Mouse (Mus musculus): ENCODE measurements at regions not wholly inside any gene's neighbourhood (a gene's known extent, or its start where the extent isn't known, plus 50 kb on each side); places are given as distances from the start of the nearest gene placed in this dataset.
"Not testable (repeated sequence)": the region's sequence is repeated elsewhere in the genome, so short reads cannot be mapped to it uniquely, and the experiment has no call there.

DNA sequence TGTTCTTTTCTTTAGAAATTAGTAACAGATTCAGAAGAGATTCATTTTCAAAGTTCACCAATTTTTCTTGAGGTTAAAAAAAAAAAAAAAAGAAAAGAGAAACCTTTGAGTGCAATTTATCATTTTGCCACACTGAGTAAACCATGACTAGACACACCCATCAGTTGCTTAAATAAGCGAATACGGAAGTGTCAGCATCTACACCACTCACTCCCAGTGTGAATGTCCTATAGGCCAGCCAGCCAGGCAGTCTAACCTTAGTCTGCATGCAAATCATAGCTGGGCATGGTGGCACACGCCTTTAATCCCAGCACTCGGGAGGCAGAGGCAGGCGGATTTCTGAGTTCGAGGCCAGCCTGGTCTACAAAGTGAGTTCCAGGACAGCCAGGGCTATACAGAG lies 498.6 kb downstream of the Bnc2 start:
- not testable (repeated sequence) for DNase-seq

DNA sequence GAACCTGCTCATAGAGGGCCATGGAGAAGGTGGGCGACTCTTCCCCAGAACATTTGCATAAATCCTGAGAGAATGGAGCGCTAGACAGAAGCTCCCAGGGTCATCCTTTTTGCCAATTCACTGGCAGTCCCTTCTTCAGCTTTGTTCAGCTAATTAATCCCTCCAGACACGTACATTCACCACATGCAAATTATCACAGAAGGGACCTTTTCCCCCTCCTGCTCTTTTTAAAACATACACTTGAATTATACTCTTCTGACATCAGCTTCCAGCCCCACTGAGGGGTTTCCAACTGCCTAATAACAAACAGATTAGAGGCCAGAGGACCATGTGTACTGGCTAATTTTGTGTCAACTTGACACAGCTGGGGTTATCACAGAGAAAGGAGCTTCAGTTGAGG lies 497.2 kb downstream of the Bnc2 start:
- no peak for DNase-seq

DNA sequence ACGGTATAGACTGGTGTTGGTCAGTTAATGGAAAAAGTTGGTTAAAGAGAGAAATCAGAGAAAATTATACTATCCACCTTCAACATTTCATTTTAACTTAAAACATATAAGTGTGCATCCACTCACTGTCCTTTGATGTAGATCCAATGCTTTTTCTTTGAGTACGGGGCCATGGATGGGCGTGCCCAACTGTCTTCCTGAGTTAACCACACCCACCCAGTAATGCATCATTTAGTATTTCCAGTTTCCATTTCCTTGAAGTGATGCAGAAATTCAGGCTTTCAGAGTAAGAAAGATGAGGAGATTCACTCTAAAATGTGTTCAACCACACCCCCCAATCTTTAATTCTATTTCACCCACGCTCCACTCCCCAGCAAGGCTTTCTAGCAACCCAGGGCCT lies 490.6 kb downstream of the Bnc2 start:
- DNase-seq = no peak

DNA sequence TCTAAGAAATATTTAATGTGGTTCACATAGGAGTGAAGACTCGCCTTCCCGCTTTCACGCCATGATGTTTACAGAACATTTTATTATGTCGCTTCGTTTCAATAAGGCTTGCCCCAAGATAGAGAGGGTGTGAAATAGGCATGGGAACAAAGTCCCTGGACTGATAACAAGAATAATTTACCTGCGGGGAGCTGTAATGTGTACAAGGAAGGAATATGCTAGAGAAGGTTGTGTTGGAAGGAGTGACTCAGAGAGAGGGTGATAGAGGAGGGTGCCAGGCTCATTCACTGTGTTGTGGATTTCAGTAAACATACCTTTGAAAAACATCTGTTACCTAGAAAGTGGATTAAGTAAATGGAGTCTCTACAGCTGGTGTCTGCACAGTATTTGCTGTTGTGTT lies 490.2 kb downstream of the Bnc2 start:
- DNase-seq = no peak

DNA sequence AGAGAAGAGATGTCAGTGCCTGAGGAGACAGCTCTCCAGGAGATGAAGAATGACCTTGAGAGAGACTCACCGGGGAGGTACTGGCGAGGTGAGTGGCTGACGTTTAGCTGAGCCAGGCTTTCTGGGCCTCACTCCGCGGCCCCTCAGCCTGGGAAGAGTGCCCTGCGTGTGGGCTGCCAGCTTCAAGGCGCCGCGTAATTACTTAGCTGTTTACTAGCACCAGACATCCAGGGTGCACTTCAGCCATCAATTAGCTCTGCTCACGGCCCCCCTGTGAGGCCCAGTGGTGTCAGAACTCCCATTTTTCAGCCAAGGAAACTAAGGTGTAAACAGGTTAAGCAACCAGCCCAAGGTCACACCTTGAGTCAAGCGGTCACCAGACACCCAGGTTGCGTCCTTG lies 485.8 kb downstream of the Bnc2 start:
- no peak for DNase-seq

DNA sequence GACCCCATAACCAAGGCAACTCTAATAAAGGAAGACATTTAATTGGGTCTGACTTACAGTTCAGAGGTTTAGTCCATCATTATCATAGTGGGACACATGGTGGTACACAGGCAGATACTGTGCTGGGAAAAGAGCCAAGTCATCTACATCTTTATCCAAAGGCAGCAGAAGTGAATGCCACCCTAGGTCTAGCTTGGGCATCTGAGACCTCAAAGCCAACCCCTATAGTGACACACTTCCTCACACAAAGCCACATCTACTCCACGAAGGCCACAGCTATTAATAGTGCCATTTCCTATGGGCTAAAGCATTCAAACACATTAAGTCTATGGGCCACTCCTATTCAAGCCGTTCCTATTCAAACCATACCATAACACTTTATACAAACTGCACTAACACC lies 483.8 kb downstream of the Bnc2 start:
- DNase-seq = no peak

DNA sequence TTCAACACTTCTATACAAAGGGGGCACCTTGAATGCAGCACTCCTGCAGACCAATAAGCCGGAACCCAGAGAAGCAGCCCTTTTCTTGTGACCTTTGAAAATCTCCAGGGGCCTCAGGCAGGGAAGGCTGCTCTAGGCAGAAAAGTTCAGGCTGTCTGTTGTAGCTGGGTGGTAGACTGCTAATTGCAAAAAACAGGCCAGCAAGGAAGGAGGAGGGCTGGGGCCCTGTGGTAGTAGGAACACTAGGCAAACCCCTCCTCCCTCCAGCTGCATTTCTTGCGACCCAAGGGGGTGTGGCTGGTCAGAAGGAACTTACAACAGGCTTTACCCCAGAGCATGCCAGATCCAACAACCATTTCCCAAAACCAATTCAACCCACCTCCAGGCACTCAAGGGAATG lies 482.8 kb downstream of the Bnc2 start:
- DNase-seq = no peak

DNA sequence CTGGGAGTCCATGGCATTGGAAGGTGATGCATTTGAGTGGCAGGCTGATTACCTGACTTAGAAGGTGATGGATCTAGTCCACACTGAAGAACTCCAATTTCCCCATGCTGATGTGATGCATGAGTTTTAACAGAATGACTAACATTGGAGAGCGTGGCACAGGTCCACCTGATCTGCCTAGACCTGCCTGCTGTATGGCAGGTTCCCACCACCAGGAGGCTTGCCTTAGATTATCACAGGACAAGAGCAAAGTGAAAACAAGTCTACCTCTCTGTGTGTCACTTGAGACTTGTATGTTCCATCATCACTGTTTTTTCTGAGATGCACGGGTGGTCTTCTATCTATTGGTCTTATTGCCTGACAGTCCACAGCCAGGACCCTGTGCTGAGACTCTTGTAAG lies 478.3 kb downstream of the Bnc2 start:
- no peak for DNase-seq

DNA sequence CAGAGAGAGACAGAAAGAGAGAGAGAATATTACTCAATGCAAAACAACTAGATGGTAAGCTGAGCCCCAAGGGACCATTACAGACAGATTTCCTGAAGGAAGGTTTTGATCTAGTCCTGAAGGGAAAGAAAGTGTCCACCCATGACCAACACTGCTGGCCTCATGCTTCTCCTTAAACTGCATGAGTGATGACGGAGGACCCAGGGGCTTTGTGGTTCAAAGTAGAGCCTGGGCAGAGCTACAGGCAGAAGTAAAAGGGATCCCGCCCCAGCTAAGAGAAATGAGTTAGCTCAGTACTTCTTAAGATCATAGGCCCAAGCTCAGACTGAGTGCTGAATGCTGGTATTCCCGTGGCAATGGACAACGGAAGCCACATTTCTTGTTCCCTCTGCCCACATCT lies 476.9 kb downstream of the Bnc2 start:
- no peak for DNase-seq

DNA sequence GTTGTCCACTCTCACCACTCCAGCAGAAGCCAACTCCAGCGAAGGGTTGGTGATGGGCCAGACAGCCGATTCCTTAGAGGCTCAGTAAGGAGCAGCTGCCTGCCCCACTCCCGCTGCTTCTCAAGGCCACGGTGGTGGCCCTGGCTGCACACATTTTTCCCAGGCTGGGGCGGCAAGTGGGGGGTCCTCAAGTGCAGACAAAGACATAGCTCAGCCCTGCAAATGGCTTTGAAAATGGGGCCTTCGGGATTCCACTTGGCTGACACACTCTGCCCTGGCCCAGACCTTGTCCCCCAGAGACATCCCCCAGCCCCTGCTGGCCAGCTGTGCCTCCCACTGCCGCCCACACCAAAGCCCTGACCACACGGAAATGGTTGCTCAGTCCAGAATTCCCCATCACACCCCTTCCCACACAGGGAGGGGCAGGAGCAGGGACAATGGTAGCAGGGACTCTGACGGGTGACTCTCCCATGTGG lies 475.9 kb downstream of the Bnc2 start:
- DNase-seq = no peak

DNA sequence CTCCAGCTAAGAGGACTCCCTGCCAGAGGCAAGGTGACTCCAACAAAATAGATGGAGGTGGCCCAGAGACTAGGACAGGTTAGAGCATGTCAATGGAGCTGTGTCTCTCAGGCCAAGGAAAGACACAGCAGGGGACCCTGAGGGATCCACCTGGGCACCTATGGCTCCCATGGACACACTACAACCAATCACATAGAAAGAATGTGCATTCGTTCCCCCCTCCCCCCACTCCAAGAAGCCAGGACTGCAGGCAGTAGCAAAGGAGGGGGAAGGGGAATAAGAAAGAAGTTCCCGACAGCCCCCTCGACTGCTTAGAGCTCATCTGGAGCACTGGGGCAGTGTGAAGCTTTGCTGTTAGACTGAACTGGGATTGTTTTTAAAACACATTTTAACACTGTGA lies 474.1 kb downstream of the Bnc2 start:
- no peak for DNase-seq

DNA sequence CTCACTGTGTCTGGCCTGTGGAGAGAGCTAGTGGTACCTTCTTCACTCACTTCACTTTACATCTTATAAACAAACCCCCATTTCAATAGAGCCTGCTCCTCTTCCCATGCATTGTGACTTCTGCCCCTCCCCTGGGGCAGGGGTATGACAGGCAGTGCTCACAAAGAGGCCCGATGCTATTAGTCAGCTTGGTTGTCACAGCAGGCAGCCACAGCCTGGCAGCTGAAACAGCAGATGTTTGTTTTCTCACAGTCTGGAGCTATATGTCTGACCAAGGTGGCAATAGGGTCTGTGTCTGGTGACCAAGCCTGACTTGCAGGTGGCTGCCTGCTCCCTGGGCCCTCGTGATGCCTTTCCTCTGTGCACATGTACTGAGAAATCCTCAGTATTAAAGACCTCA lies 472.8 kb downstream of the Bnc2 start:
- DNase-seq = no peak

DNA sequence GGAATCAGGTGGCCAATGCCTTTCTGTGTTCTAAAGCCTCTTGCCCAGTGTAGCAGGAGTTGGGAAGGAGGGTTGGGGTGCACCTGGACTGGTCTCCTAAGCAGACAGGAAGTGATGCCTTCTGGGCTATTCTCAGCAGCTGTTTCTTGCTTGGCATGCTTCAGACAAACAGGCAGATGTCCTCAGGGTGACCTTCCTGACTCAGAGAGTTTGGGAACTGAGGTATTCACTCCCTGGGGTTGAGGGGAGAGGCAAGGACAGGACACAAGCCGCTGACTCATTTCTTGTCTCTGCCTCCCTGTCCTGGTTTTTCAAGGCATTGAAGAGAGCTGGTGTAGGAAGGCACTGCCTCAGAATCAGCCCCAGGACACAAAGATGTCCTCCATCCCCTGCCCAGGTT lies 471.4 kb downstream of the Bnc2 start:
- no peak for DNase-seq

DNA sequence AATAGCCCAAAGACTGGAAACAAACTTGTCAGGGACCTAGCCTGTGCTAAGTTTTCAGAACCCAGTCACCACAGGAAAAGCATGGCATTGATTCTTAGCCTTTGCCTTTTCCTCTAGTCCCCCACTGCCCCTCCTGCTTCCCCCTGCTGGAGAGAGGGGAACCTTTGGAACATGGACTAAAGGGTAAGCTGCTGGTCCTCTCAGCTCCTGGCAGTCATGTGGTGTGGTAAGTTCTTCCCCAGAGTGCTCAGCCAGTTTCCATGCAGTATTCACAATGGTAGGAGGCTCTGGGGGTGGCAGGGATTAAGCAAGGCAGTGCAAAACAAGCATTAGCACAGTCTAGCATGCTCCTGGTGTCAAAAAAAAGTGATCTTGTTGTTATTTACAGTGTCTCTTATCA lies 470.3 kb downstream of the Bnc2 start:
- DNase-seq = no peak

DNA sequence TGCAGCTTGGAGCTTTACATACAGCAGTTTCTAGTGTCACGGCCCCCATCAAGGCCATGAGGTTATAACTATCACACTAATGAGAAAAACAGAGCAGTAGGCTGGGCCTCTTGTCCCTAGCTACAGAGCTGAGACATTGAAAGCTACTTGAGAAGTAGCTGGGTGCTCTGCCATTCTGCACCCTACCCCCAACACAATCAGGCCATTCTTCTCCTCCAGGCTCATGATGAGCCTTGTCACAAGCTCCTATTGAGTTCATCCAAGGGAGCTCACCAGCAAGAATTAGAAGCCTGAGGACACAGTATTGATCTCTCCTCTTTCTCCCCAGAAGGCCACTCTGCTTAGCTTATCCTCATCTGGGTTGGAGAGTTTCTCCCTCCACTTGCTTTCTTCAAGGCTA lies 466.9 kb downstream of the Bnc2 start:
- DNase-seq = no peak

DNA sequence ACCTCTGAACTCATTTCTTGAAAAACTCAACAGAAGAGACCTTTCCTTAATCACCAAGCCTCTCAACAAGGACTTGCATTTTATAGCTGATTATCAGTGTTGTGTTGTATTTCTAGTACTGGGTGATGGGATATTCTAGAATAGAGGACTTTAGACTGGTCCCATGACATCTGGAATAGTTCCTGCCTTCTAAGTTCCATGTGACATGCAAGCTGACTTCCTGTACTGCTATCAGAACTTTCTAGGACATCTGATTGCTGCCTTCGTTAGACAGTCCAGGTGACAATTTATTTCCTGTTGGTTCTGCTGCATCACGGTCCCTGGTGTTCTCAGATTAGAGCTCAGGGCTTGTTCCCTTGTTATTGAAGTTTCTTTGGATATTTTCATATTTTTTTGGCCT lies 465.5 kb downstream of the Bnc2 start:
- no peak for DNase-seq

DNA sequence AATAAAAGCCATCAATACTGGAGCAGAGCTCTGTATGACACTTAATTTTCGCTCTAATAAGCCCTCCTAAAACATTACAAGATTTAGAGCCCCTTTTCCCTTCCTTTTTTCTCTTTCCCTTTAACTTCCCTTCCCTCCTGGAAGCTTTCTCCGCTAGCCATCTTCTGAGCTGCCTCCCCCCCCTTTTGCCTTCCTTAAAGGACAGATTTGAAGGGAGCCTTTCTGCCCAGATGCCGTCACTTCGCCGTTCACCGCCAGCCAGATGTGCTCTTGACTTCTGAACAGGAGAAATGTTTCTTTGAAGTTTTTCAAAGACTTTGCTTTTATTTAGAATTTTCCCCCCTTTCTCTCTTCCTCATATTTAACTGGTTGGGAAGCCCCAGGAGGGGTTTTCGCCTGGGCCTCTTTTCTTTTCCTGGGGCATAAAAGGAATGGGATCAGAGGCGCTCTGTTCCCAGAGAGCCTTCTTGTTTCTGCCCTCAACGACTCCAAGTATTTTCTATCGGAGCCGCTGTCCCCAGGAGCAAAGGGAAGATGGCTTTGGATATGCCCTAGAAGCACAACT lies 463.7 kb downstream of the Bnc2 start:
- no peak for DNase-seq

DNA sequence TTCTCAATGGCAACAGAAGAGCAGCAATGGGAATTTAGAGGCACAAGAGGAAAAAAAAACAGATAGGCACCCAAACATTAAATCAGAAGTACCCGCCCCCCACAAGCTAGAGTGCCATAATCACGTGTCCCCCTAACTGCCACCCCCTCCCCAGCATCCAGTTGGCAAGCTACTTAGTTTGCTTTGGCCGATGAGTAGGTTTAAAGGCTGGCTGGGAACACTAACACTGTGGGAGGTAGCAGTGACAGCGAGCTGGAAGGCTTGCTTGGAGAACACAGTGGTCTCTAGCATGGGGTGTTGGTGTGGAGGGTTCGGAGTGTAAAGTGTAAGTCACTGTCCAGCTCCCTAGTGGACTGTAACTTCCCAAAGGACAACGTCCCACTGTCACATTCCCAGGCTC lies 463.1 kb downstream of the Bnc2 start:
- no peak for DNase-seq

DNA sequence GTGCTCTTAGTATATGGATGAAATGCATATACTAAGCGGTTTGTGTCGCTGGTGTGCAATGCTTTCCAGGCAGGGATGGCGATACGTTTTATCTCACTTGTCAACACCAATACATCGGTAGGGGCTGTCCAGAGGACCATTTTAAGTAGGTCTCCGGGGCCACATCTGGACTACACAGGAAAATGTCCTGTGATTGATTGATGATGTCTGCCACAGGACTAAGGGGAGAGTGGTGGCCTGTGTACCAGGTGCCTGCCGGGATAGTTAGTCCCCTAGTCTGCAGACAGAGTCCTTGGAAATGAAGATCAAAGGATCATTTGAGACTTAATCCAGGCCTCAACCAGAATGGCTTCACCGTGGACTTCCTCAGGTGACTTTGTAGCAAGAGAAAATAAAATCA lies 460.6 kb downstream of the Bnc2 start:
- DNase-seq = no peak

DNA sequence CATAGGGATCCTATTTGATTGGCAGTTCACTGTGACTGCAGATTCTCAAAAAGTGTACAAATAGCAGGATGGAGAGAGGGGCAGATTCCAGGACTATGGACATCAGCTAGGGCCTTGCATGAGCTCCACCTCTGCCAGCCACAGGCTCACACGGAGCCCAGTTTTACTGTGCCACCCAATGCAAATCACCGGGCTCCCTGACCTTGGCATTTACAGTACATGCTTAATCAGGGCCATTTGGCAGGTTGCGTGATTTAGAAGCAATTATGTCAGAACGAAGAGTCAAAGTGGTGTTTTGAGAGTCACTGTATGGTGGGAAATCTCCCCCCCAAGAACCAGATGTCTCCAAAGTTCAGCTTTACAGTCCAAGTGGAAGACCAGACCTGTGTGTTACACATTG lies 456.1 kb downstream of the Bnc2 start:
- no peak for DNase-seq

DNA sequence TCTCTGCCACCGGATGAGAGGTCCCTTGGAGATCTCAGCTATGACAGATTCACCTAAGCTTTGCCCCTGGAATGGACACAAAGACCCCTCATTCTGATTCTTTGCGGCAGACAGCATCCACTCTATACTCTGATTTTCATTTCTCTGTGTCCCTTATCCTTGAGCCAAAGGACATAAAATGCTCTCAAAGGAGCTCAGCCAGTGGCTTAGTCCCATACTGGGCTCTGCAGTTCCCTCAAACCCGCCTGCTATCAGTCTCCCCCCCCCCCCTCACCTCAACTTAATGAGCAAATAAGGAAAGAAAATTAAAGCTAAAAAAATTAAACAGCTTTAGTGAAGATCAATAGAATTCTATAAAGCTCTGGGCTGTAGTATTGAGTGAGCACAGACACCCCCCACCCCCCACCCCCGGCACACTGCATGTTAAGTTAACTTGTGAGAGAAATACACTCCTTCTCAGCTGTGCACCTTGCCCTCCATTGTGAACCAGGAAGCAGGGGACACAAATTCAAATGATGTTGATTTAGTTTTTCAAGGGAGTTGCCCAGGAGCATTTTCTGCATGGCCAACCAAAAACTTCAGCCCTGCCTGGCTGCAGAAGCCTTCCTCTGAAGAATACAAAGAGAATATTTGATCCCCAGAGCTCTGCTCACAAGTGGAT lies 452.9 kb downstream of the Bnc2 start:
- DNase-seq = no peak

DNA sequence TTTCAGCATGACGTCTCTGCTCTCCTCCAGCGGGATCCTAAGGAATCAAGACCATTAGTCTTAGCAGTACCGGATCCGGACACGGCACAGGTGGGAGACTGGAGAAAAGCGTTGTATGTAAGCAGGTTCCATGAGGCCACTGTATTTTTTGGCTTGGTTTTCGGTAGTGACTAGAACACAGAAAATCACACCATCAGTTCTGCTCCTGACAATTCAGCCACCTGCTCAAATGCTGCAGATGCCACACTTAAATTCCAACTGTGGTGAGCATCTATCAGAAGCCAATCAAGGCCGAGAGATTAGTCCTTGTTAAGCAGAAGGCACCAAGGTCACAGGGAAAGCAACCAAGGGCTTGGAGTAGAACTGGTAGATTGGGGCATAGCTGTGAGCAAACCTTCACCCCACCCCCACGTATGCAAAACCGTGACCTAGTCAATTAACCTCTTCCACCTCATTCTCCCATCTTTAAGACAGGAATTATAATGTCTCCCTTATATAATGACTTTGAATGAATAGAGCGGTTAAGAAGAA lies 452.2 kb downstream of the Bnc2 start:
- DNase-seq = no peak

DNA sequence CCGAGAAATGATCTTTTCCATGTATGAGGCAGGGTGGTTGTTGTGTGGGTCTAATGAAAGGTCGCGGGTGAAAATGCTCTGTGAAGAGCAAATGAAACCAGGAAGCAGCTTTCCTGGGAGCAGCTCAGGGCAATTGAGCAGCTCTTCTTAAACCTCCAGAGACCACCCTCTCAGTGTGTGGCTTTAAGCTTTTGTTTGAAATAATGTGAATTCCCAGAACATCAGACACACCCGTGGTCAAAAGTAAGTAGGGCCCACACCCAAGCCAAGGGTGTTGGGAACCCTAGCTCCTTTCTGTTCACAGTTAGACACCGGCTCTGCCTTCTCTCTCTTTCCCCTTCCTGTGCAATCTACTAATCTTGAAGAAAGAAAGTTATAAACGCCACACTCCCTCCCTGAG lies 450.5 kb downstream of the Bnc2 start:
- DNase-seq = no peak

All from thymus, postnatal 25 days (tissue).